Mouse (Mus musculus) embryonic facial prominence, embryonic 10.5 days (tissue): ENCODE measurements around the gene Sdk1. TPM values are rescaled to one million over a fixed set of nuclear protein-coding genes. Genes with fewer than 3 reads are reported as not detected.

Source experiments
- DNase-seq: peaks from one replicate; pipeline ENCODE4 v3.0.0-alpha.2; 2017; ENCODE audit warnings: low spot score
- H3K27ac ChIP-seq: fragments of 300-500 bp; sonication (generic); replicated peaks from 2 replicates; pipeline ENCODE4 v1.5.1; 2016; ENCODE audit warnings: mild to moderate bottlenecking
- H3K27me3 ChIP-seq: fragments of 300-500 bp; sonication (generic); replicated peaks from 2 replicates; pipeline ENCODE4 v1.6.1; 2016; ENCODE audit warnings: low read depth, mild to moderate bottlenecking; ENCODE audit not compliant: poor library complexity, severe bottlenecking
- H3K36me3 ChIP-seq: fragments of 300-500 bp; sonication (generic); replicated peaks from 2 replicates; pipeline ENCODE4 v1.6.1; 2016; ENCODE audit warnings: mild to moderate bottlenecking, moderate library complexity
- H3K4me1 ChIP-seq: fragments of 300-500 bp; sonication (generic); 2 replicates; pipeline ENCODE4 v1.6.1; 2016
- H3K4me3 ChIP-seq: fragments of 300-500 bp; sonication (generic); 2 replicates; pipeline ENCODE4 v1.5.1; 2016; ENCODE audit warnings: mild to moderate bottlenecking, moderate library complexity
- H3K9me3 ChIP-seq: fragments of 300-500 bp; sonication (generic); 2 replicates; pipeline ENCODE4 v1.6.1; 2016; ENCODE audit warnings: mild to moderate bottlenecking
- WGBS: fragments of 180-500 bp; shearing (Covaris S2); methylation state at CpG from one replicate; pipeline ENCODE4 v1.1.7; 2016; 5-methylcytosine and 5-hydroxymethylcytosine counted together
- polyA plus RNA-seq: library from polyadenylated mRNA; unstranded; fragments of >200 nt; fragmentation: Nextera tagmentation; extraction: Ambion mirVana; gene quantifications from 2 replicates; pipeline ENCODE4 v1.2.1, GENCODE M21; 2016

The Sdk1 gene
- polyA plus RNA-seq, 1 experiment from 2014 or later, result 1.1 TPM

- Histone ChIP-seq H3K27me3 (no peaks in the 10 kb centered on the region), H3K27ac (no peak overlapping the region), H3K4me3 (no peak overlapping the region), H3K36me3 (no peaks in the 10 kb centered on the region), H3K9me3 (no peaks in the 10 kb centered on the region), H3K4me1 (no peaks in the 10 kb centered on the region; the same call in 1 of the 2 replicates)
- WGBS, result 84% methylated on average over 7 of the region's 7 CpGs
- DNase-seq, result no peak
Measured at GRCm38 (mm10) chr5:141899751-141900150, 658.5 kb downstream of the Sdk1 start.

- Histone ChIP-seq H3K36me3 (no peaks in the 10 kb centered on the region), H3K27ac (no peak overlapping the region), H3K27me3 (no peaks in the 10 kb centered on the region), H3K9me3 (no peaks in the 10 kb centered on the region), H3K4me3 (no peak overlapping the region), H3K4me1 (no peaks in the 10 kb centered on the region; the same call in 1 of the 2 replicates)
- no peak for DNase-seq
- 83% methylated on average over 16 of the region's 16 CpGs for WGBS
Measured at GRCm38 (mm10) chr5:141902544-141903250, 661.4 kb downstream of the Sdk1 start.

- Histone ChIP-seq H3K4me1 (peaks cover 4% of the 10 kb centered on the region; the same call in 1 of the 2 replicates), H3K36me3 (no peaks in the 10 kb centered on the region), H3K9me3 (no peaks in the 10 kb centered on the region), H3K27ac (no peak overlapping the region), H3K27me3 (no peaks in the 10 kb centered on the region), H3K4me3 (no peak overlapping the region)
- 86% methylated on average over 3 of the region's 3 CpGs for WGBS
- DNase-seq, result no peak
Measured at GRCm38 (mm10) chr5:141910444-141910843, 669.2 kb downstream of the Sdk1 start.

DNA sequence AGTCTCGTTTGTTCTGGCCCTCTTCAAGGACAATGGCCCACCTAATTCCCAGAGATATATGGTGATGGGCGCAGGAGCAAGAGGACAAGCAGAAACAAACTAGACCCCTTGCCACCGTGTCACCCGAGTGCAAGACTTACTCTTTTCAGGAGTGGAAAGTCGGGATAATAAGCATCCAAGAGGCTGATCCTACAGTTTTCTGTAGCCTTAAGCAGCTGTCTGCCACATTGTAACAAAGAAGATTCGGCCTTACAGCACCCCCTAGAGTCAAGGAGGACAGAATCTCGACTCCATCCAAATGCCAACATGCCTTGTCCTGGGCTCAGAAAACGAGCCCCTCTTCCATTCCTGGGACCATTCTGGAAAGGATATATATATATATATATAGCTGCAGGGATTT, 669.6 kb downstream of the Sdk1 start:
- H3K9me3 ChIP-seq, result no peaks in the 10 kb centered on the region
- H3K4me1 ChIP-seq, result peaks cover 4% of the 10 kb centered on the region; the same call in 1 of the 2 replicates
- H3K27me3 ChIP-seq, result no peaks in the 10 kb centered on the region
- H3K4me3 ChIP-seq, result no peak overlapping the region
- no peak overlapping the region for H3K27ac ChIP-seq
- 59% methylated on average over 8 of the region's 8 CpGs for WGBS
- H3K36me3 ChIP-seq, result no peaks in the 10 kb centered on the region
- no peak for DNase-seq

GRCm38 (mm10) chr5:141912881-141913280, 671.6 kb downstream of the Sdk1 start:
- Histone ChIP-seq H3K9me3 (no peaks in the 10 kb centered on the region), H3K27ac (no peak overlapping the region), H3K36me3 (no peaks in the 10 kb centered on the region), H3K4me1 (peaks cover 4% of the 10 kb centered on the region; the same call in 1 of the 2 replicates), H3K27me3 (no peaks in the 10 kb centered on the region), H3K4me3 (no peak overlapping the region)
- 82% methylated on average over 7 of the region's 7 CpGs for WGBS
- DNase-seq, result no peak

GRCm38 (mm10) chr5:141916954-141917353, 675.7 kb downstream of the Sdk1 start:
- 45% methylated on average over 2 of the region's 2 CpGs for WGBS
- no peak overlapping the region for H3K4me3 ChIP-seq
- H3K9me3 ChIP-seq, result no peaks in the 10 kb centered on the region
- no peak for DNase-seq
- H3K27ac ChIP-seq, result no peak overlapping the region
- H3K4me1 ChIP-seq, result peaks cover 4% of the 10 kb centered on the region; the same call in 1 of the 2 replicates
- H3K27me3 ChIP-seq, result no peaks in the 10 kb centered on the region
- H3K36me3 ChIP-seq, result no peaks in the 10 kb centered on the region

- Histone ChIP-seq H3K4me1 (peaks cover 7% of the 10 kb centered on the region; the same call in 1 of the 2 replicates), H3K9me3 (no peaks in the 10 kb centered on the region), H3K27ac (no peak overlapping the region), H3K4me3 (no peak overlapping the region), H3K27me3 (no peaks in the 10 kb centered on the region), H3K36me3 (no peaks in the 10 kb centered on the region)
- whole genome bisulfite sequencing, result 81% methylated on average over 9 of the region's 9 CpGs
- DNase-seq, result no peak
Measured at GRCm38 (mm10) chr5:141939000-141939399, 697.7 kb downstream of the Sdk1 start.

DNA sequence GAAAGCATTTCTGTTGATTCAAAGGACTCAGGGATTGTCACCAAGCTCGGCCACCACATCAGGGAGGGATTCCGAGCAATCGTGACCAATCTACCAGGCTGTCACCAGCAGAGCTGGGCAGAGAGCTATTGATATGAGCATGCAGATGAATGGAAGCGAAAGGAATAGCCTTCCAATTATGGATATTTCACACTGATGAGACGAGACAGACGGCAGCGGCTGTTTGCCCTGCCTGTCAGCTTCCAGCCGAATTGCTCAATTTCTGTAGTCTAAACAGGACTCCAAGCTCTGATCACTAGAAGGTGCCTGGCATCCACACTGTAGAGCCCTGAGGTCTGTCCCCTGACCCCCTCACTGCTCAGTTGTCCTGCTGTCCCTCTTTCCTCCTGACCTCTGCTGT, 699.3 kb downstream of the Sdk1 start:
- Histone ChIP-seq H3K36me3 (no peaks in the 10 kb centered on the region), H3K27me3 (no peaks in the 10 kb centered on the region), H3K9me3 (no peaks in the 10 kb centered on the region), H3K27ac (no peak overlapping the region), H3K4me1 (peaks cover 7% of the 10 kb centered on the region; the same call in 1 of the 2 replicates), H3K4me3 (no peak overlapping the region)
- WGBS, result 81% methylated on average over 8 of the region's 8 CpGs
- DNase-seq, result no peak

DNA sequence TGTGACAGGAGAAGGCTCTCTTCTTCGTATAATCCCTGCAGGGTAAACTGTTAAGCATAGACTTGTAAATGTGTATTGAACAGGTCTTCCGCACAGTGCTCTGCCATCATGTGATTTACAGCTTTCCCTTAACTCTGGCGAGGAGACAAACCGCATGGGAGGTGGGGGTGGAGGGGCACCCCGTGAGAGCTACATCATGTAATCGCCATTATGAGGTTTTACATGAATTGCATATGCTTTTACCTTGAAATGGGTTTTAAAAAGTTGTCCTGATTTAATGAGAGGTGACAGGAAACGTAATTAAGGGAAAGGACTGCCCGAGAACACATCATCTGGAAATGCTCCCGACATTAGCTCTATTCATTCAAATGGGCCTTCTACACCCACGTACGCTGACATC, 709.5 kb downstream of the Sdk1 start:
- no peaks in the 10 kb centered on the region for H3K27me3 ChIP-seq
- DNase-seq, result peak; percentile 22
- no peak overlapping the region for H3K4me3 ChIP-seq
- 59% methylated on average over 11 of the region's 11 CpGs for WGBS
- H3K9me3 ChIP-seq, result no peaks in the 10 kb centered on the region
- peaks cover 44% of the 10 kb centered on the region for H3K4me1 ChIP-seq
- H3K27ac ChIP-seq, result no peak overlapping the region
- H3K36me3 ChIP-seq, result no peaks in the 10 kb centered on the region

DNA sequence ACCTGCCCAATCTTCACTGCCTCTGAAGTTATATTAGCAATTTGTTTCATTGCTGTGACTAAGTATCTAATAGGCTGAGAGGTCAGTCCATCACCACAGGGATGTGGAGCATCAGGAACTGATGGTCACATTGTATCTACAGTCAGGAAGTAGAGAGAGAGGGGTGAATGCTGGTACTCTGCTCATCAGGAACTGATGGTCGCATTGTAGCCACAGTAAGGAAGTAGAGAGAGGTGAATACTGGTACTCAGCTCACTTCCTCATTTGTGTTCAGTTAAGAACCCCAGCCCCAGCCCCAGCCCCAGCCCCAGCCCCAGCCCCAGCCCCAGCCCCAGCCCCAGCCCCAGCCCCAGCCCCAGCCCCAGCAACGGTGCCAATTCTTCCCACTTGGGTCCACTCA, 711.0 kb downstream of the Sdk1 start:
- no peak overlapping the region for H3K27ac ChIP-seq
- no peak overlapping the region for H3K4me3 ChIP-seq
- H3K9me3 ChIP-seq, result no peaks in the 10 kb centered on the region
- no peaks in the 10 kb centered on the region for H3K36me3 ChIP-seq
- H3K4me1 ChIP-seq, result peaks cover 34% of the 10 kb centered on the region
- 85% methylated on average over 2 of the region's 2 CpGs for WGBS
- H3K27me3 ChIP-seq, result no peaks in the 10 kb centered on the region
- DNase-seq, result no peak

GRCm38 (mm10) chr5:141952708-141953490, 711.6 kb downstream of the Sdk1 start:
- no peak overlapping the region for H3K27ac ChIP-seq
- no peak for DNase-seq
- H3K4me3 ChIP-seq, result no peak overlapping the region
- H3K4me1 ChIP-seq, result peaks cover 30% of the 10 kb centered on the region
- H3K9me3 ChIP-seq, result no peaks in the 10 kb centered on the region
- WGBS, result 86% methylated on average over 7 of the region's 7 CpGs
- H3K36me3 ChIP-seq, result no peaks in the 10 kb centered on the region
- H3K27me3 ChIP-seq, result no peaks in the 10 kb centered on the region

DNA sequence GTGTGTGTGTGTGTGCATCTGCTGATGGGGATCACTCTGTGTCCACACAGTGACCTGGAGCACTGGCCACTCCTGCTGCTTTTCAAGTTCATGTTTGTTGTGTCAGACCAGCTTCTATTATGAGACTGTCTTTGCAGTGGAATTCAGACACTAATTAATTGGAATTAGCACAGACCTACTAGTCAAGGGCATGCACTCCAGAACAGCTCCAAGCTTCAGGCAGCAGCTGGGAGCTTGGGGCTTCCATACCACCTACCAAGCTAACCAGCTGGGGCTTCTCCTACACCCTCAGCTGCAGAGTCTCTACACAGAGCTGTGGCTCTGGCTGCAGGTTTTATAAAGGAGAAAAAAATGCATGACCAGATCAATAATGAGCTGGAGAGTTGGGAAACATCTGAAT, 729.8 kb downstream of the Sdk1 start:
- no peaks in the 10 kb centered on the region for H3K36me3 ChIP-seq
- H3K4me1 ChIP-seq, result peaks cover 3% of the 10 kb centered on the region; the same call in 1 of the 2 replicates
- DNase-seq, result no peak
- H3K27ac ChIP-seq, result no peak overlapping the region
- no peaks in the 10 kb centered on the region for H3K27me3 ChIP-seq
- H3K9me3 ChIP-seq, result no peaks in the 10 kb centered on the region
- no peak overlapping the region for H3K4me3 ChIP-seq

DNA sequence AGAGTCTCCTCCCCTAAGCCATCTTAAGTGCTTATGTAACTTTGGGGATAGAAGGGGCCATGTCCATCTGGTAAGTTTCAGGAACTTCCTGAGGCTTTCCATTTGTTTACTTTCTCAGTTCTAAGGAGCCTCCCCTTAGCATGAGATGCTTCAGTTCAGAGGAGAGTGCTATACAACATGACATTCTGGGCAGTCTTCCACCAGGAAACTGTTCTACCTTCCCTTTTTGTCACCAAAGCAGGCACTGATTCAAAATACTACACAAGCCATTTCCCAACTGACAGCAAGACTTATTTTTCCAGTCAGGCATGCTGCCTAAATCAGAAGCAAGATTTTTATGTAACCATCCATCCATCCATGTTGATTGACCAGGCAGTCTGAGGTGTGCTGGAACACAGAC, 738.2 kb downstream of the Sdk1 start:
- Histone ChIP-seq H3K36me3 (no peaks in the 10 kb centered on the region), H3K27ac (no peak overlapping the region), H3K9me3 (no peaks in the 10 kb centered on the region), H3K4me1 (no peaks in the 10 kb centered on the region; the same call in 1 of the 2 replicates), H3K4me3 (no peak overlapping the region), H3K27me3 (no peaks in the 10 kb centered on the region)
- DNase-seq, result no peak
